Mouse (Mus musculus) 416B (cell line): Measurements from ENCODE around the gene Tmf1.

ENCODE experiments used
- DNase-seq: peaks from one replicate; pipeline ENCODE4 v3.0.0; 2011; ENCODE audit warnings: low read depth

The Tmf1 gene

GRCm38 (mm10) chr6:97178491-97179366, at the start of gene Tmf1:
Gene Tmf1, minus strand, starts transcription at chr6:97179122.
- DNase-seq = peak; percentile 92

GRCm38 (mm10) chr6:97227067-97227847, 48.3 kb upstream of the Tmf1 start:
- DNase-seq = no peak

- DNase-seq = peak; percentile 38
These were observed 47.2 kb upstream of the Tmf1 start for GRCm38 (mm10) chr6:97226083-97226491.

GRCm38 (mm10) chr6:97224505-97224904, 45.6 kb upstream of the Tmf1 start:
- no peak for DNase-seq

GRCm38 (mm10) chr6:97223566-97223965, 44.6 kb upstream of the Tmf1 start:
- DNase-seq = no peak

- peak; percentile 78 for DNase-seq
These were observed 44.1 kb upstream of the Tmf1 start for GRCm38 (mm10) chr6:97222931-97223467.

GRCm38 (mm10) chr6:97222321-97222720, 43.4 kb upstream of the Tmf1 start:
- DNase-seq = peak; percentile 66

- DNase-seq = peak; percentile 84
These were observed 42.5 kb upstream of the Tmf1 start for GRCm38 (mm10) chr6:97221205-97222025.

- no peak for DNase-seq
These were observed 41.8 kb upstream of the Tmf1 start for GRCm38 (mm10) chr6:97220672-97221071.

GRCm38 (mm10) chr6:97216154-97216821, 37.4 kb upstream of the Tmf1 start:
- no peak for DNase-seq

GRCm38 (mm10) chr6:97211981-97212380, 33.1 kb upstream of the Tmf1 start:
- DNase-seq = peak; percentile 81

GRCm38 (mm10) chr6:97210962-97211601, 32.2 kb upstream of the Tmf1 start:
- DNase-seq = peak; percentile 71

- peak; percentile 96 for DNase-seq
These were observed 31.5 kb upstream of the Tmf1 start, which contains the start of gene Arl6ip5 for GRCm38 (mm10) chr6:97210191-97210961. Gene Arl6ip5, plus strand, starts transcription at chr6:97210689.

- DNase-seq = no peak
These were observed 30.8 kb upstream of the Tmf1 start for GRCm38 (mm10) chr6:97209751-97210150.

GRCm38 (mm10) chr6:97209201-97209600, 30.3 kb upstream of the Tmf1 start:
- DNase-seq = peak; percentile 86

- DNase-seq = peak; percentile 61
These were observed 29.5 kb upstream of the Tmf1 start for GRCm38 (mm10) chr6:97208406-97208805.

GRCm38 (mm10) chr6:97207085-97207484, 28.2 kb upstream of the Tmf1 start:
- peak; percentile 83 for DNase-seq

GRCm38 (mm10) chr6:97205439-97205885, 26.5 kb upstream of the Tmf1 start, which contains the start of gene Uba3:
Gene Uba3, minus strand, starts transcription at chr6:97205647.
- peak; percentile 99 for DNase-seq

GRCm38 (mm10) chr6:97204952-97205351, 26.0 kb upstream of the Tmf1 start:
- DNase-seq = peak; percentile 26
